Mouse (Mus musculus): ENCODE data around the gene Rps27.

DNA sequence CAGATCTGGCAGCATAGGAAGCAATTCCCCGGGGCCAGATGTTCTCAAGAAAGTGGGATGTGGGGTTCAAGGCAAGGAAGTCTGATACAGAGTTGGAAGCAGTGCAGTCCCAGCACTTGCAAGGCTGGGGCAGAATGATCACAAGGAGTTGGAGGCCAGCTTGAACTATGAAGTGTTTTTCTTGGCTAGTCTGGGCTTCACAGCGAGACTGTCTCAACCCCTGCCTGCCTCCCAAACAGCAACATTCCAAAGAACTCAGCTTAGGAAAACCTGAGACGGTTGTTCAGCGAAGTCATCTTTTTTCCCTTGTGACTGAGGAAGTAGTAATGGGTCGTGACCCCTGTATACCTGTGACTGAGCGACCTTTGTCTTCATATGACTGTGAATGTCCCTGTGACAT lies 37.3 kb upstream of the Rps27 start:
- TF ChIP-seq CTCF (IDR thresholded peaks at IDR 0.05; ENCODE audit: control insufficient read depth, insufficient read depth, insufficient read length) (no peak), MYOG (IDR thresholded peaks at IDR 0.05; ENCODE audit: control insufficient read depth, extremely low read depth, insufficient read length) (no peak), MAX (IDR thresholded peaks at IDR 0.05) (no peak)

Measured in C2C12 (cell line).